Mouse (Mus musculus) hindbrain, embryonic 10.5 days (tissue): Measurements from ENCODE around the gene Mcl1. TPM values are rescaled to one million over a fixed set of nuclear protein-coding genes. Genes with fewer than 3 reads are reported as not detected.
A peak's percentile ranks its signal among the peaks of the same experiment; 100 is the strongest.
"Not testable (repeated sequence)": the region's sequence is repeated elsewhere in the genome, so short reads cannot be mapped to it uniquely, and the experiment has no call there.

Experiments used
- DNase-seq: peaks from one replicate; pipeline ENCODE4 v3.0.0-alpha.2; 2017; ENCODE audit warnings: low spot score
- H3K27ac ChIP-seq: fragments of 300-500 bp; sonication (generic); 2 replicates; pipeline ENCODE4 v1.5.1; 2016; ENCODE audit warnings: mild to moderate bottlenecking, moderate library complexity
- H3K27me3 ChIP-seq: fragments of 300-500 bp; sonication (generic); 2 replicates; pipeline ENCODE4 v1.6.1; 2016; ENCODE audit warnings: mild to moderate bottlenecking; ENCODE audit not compliant: poor library complexity, insufficient read depth, severe bottlenecking
- H3K36me3 ChIP-seq: fragments of 300-500 bp; sonication (generic); 2 replicates; pipeline ENCODE4 v1.6.1; 2016; ENCODE audit warnings: mild to moderate bottlenecking, moderate library complexity
- H3K4me1 ChIP-seq: fragments of 300-500 bp; sonication (generic); replicated peaks from 2 replicates; pipeline ENCODE4 v1.6.1; 2016; ENCODE audit warnings: mild to moderate bottlenecking
- H3K4me3 ChIP-seq: fragments of 300-500 bp; sonication (generic); 2 replicates; pipeline ENCODE4 v1.5.1; 2016; ENCODE audit warnings: mild to moderate bottlenecking, moderate library complexity
- H3K9me3 ChIP-seq: fragments of 300-500 bp; sonication (generic); 2 replicates; pipeline ENCODE4 v1.6.1; 2016; ENCODE audit warnings: mild to moderate bottlenecking, moderate library complexity
- WGBS: fragments of 180-500 bp; shearing (Covaris S2); methylation state at CpG from one replicate; pipeline ENCODE4 v1.1.7; 2016; 5-methylcytosine and 5-hydroxymethylcytosine counted together
- polyA plus RNA-seq: library from polyadenylated mRNA; unstranded; fragments of >200 nt; fragmentation: Nextera tagmentation; extraction: Ambion mirVana; gene quantifications from 2 replicates; pipeline ENCODE4 v1.2.1, GENCODE M21; 2016

Gene Mcl1
- 47.2 and 53.4 TPM in 2 replicates for polyA plus RNA-seq

DNA sequence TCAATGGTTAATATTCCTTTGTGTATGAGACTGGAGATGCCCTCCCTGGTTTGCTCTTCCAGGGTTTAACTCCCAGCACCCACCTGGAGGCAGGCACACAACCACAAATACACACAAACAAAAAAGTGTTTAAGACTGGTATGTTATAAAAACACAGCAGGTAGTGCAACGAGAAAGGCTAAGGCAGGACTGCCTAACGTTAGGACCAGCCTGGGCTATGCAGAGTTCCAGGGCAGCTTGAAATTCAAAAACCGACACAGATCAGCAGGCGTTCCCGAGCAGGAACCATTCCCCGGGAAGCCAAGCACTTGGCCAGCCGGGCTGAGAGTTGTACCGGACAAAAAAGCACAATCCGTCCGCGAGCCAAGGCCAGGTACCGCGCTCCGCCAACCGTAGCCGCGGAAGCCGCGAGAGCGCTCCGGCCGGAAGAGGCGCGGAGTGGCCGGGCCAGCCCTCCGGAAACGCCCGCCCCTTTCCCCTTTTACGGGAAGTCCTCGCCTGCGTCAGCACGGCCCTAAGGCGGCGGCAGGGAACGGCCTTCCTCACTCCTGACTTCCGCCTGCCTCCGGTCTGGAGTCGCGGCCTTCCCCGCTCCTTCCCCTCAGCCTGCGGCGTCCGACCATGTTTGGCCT is at the start of gene Mcl1:
Mcl1 (plus strand) TSS at position 553 of the 632 bp plus-strand sequence.
- H3K27me3 ChIP-seq: no peaks in the 10 kb centered on the region
- peak within 1 kb of the TSS; percentile 99 for H3K27ac ChIP-seq
- H3K4me3 ChIP-seq: peak within 1 kb of the TSS; percentile 99
- WGBS: under 1% methylated on average over 43 of the region's 43 CpGs
- no peaks in the 10 kb centered on the region for H3K9me3 ChIP-seq
- DNase-seq: peak; percentile 95
- peaks cover 46% of the 10 kb centered on the region for H3K4me1 ChIP-seq
- H3K36me3 ChIP-seq: peaks cover 35% of the 10 kb centered on the region

DNA sequence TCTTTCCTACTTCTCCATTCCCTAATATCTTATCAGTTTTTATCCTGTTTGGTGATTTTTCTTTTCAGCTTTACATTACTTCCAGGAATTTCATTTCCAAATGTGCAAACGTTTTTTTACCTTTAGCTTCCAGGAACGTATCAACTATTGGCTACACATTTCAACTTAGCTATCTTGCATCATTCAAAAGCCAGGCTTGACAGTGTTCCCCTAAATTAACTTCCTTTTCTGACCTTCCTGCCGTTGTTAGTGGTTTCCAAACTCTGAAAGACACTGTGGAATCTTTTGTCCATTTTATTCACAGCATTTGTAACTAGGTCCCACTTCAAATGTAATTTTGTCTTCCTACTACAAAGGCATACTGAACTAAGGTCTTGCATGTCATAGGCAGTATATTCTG is 49.4 kb upstream of the Mcl1 start:
- H3K27ac ChIP-seq: no peak overlapping the region
- H3K4me3 ChIP-seq: no peak overlapping the region
- no peak for DNase-seq
- peaks cover 56% of the 10 kb centered on the region for H3K36me3 ChIP-seq
- 76% methylated on average over 3 of the region's 3 CpGs for WGBS
- no peaks in the 10 kb centered on the region for H3K4me1 ChIP-seq
- no peaks in the 10 kb centered on the region for H3K9me3 ChIP-seq
- no peaks in the 10 kb centered on the region for H3K27me3 ChIP-seq

- WGBS: 94% methylated on average over 1 of the region's 1 CpGs
- H3K27ac ChIP-seq: no peak overlapping the region
- no peak for DNase-seq
These were observed 44.6 kb upstream of the Mcl1 start for GRCm38 (mm10) chr3:95613996-95614395.

GRCm38 (mm10) chr3:95618511-95618910 is 40.1 kb upstream of the Mcl1 start:
- no peak overlapping the region for H3K27ac ChIP-seq
- no peak overlapping the region for H3K4me3 ChIP-seq
- no peaks in the 10 kb centered on the region for H3K9me3 ChIP-seq
- H3K36me3 ChIP-seq: peaks cover 60% of the 10 kb centered on the region
- WGBS: 93% methylated on average over 1 of the region's 1 CpGs
- H3K27me3 ChIP-seq: no peaks in the 10 kb centered on the region
- DNase-seq: no peak
- H3K4me1 ChIP-seq: peaks cover 3% of the 10 kb centered on the region

More at GRCm38 (mm10) chr3:95613996-95614395, 44.6 kb upstream of the Mcl1 start:
- Histone ChIP-seq H3K27me3 (no peaks in the 10 kb centered on the region), H3K9me3 (no peaks in the 10 kb centered on the region), H3K4me1 (no peaks in the 10 kb centered on the region), H3K36me3 (peaks cover 67% of the 10 kb centered on the region), H3K4me3 (no peak overlapping the region)

DNA sequence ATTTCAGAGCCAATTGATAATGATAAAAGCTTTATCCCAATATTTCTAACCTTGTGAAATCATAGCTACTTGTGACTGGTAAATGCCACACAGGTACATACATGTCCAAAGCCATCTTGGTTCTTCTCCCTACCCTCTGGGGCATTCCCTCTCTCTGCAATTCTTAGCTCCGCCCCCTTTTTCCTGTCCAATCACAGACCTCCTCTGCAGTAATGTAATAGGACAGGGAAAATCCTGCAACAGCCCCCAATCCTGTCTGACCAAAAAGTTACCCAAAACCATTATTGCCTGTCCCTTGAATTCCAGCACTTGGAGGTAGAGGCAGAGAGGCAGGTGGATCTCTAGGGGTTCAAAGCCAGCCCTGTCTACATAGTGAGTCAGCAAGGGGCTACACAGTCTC is 37.3 kb upstream of the Mcl1 start:
- Histone ChIP-seq H3K9me3 (no peaks in the 10 kb centered on the region), H3K27me3 (no peaks in the 10 kb centered on the region), H3K27ac (no peak overlapping the region), H3K4me3 (no peak overlapping the region), H3K36me3 (peaks cover 48% of the 10 kb centered on the region), H3K4me1 (peaks cover 17% of the 10 kb centered on the region)
- WGBS: 74% methylated on average over 1 of the region's 1 CpGs
- no peak for DNase-seq

DNA sequence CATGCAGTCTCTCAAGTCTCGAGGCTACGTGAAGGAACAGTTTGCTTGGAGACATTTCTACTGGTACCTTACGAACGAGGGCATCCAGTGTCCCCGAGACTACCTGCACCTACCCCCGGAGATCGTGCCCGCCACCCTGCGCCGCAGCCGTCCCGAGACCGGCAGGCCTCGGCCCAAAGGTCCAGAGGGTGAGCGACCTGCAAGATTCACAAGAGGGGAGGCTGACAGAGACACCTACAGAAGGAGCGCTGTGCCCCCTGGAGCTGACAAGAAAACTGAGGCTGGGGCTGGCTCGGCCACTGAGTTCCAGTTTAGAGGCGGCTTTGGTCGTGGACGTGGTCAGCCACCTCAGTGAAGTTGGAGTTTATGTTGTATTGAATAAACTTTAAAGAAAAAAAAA is 36.2 kb upstream of the Mcl1 start:
- H3K27ac ChIP-seq, H3K9me3 ChIP-seq, H3K27me3 ChIP-seq, H3K4me3 ChIP-seq, DNase-seq: not testable (repeated sequence)
- 98% methylated on average over 20 of the region's 20 CpGs for WGBS
- peaks cover 20% of the 10 kb centered on the region for H3K4me1 ChIP-seq
- peaks cover 48% of the 10 kb centered on the region for H3K36me3 ChIP-seq

DNA sequence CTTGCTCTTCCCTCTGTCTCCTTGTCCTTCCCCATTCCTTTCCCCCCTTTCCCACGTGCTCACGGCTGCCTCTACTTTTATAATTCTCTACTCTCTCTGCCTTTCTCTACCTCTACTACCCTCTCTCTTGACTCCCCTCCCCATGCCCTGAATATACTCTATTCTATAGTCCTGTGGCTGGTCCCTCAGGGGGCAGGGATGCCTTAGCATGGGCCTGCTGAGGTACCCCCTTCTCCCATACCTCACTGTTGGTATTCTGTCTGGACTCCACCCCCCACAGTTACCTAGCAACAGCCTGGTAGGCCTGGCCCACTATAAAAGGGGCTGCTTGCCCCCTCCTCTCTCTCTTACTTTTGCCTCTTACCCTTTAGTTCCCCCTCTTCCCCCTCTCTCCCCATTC is 35.0 kb upstream of the Mcl1 start:
- Histone ChIP-seq H3K4me3 (no peak overlapping the region), H3K9me3 (no peaks in the 10 kb centered on the region), H3K4me1 (peaks cover 20% of the 10 kb centered on the region), H3K27me3 (no peaks in the 10 kb centered on the region), H3K36me3 (peaks cover 48% of the 10 kb centered on the region), H3K27ac (peak overlapping the region; percentile 96; the same call in 1 of the 2 replicates)
- WGBS: 54% methylated on average over 2 of the region's 2 CpGs
- DNase-seq: no peak

DNA sequence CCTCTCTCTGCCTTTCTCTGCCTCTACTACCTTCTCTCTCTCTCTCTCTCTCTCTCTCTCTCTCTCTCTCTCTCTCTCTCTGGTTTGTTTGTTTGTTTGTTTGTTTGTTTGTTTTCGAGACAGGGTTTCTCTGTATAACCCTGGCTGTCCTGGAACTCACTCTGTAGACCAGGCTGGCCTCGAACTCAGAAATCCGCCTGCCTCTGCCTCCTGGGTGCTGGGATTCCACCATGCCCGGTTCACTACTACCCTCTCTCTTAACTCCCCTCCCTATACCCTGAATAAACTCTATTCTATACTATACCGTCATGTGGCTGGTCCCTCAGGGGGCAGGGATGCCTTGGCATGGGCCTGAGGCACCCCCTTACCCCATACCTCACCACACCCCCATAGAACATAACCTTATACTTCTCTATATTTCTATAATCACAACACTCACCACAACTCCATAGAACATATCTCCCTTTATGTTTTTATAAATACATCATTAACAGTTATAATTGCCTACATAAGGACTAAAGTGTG is 34.5 kb upstream of the Mcl1 start:
- WGBS: 73% methylated on average over 5 of the region's 5 CpGs

DNA sequence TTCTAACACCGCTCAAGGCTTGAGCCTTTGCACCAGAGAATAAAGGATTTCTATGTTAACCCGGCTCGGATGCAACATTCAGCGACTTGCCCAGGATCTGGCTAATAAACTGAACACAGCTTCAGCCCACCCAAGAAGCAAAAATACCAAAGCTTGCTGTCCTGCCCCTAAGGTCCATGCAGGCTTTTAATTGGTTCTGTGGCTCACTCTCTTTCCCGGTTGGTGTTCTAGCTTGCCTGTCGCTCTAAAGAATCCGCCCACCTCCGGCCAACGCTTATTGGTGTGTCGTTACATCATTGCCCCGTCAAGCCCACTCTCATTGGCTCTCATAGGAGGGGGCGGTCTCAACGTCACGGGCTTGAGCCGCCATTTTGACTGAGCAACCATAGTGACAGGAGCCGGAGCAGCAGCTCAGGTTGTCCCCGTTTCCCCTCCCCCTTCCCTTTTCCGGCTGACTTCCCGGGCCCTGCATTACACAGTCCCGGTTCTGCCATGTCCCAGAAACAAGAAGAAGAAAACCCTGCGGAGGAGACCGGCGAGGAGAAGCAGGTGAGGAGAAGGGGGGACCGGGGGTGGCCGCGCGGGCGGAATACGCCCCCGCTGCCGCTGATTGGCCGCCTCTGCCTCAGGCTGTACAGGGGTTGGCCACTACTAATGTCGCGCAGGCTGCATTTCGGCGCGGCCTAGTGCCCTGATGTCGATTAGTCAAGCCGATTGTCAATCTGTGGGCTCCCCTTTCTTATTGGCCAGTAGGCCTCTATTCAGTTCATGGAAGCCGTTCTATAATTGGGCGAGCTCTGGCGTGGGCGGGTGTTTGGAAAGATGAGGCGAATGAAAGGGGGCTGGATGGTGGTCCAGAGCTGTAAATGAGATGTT is 33.7 kb upstream of the Mcl1 start, which contains the start of gene Ensa:
Ensa (plus strand) TSS at position 366 of the 876 bp plus-strand sequence.
- Histone ChIP-seq H3K4me3 (peak within 1 kb of the TSS; percentile 78), H3K36me3 (peaks cover 48% of the 10 kb centered on the region), H3K27me3 (no peaks in the 10 kb centered on the region), H3K4me1 (peaks cover 20% of the 10 kb centered on the region), H3K9me3 (no peaks in the 10 kb centered on the region), H3K27ac (peak within 1 kb of the TSS; percentile 96)
- peak; percentile 99 for DNase-seq
- WGBS: under 1% methylated on average over 44 of the region's 44 CpGs

More for the DNA sequence above, 34.5 kb upstream of the Mcl1 start:
- Histone ChIP-seq H3K27ac (peak overlapping the region; percentile 96), H3K4me3 (peak overlapping the region; percentile 78), H3K4me1 (peaks cover 20% of the 10 kb centered on the region), H3K36me3 (peaks cover 48% of the 10 kb centered on the region)
- not testable (repeated sequence) for DNase-seq, H3K27me3 ChIP-seq, H3K9me3 ChIP-seq

DNA sequence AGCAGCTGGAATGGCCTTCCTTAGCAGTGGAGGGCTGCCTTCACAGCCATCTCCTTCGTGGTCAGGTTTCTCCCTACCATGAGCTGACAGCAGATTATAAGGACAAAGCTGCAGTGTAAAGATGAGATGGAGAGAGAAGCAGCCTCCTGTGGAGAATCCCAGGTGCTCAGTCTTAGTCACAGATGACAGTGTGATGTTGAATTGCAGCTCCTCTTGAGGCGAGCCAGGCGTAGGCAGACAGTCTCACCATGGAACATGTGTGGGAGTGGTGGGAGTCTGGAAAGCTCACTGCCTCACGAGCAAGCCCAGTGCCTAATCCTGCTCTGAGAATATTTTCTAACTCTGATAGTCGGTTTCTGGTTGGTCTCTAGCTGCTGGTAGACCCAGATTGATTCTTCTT is 30.8 kb upstream of the Mcl1 start:
- no peaks in the 10 kb centered on the region for H3K9me3 ChIP-seq
- DNase-seq: no peak
- 87% methylated on average over 5 of the region's 5 CpGs for WGBS
- H3K4me3 ChIP-seq: no peak overlapping the region
- no peak overlapping the region for H3K27ac ChIP-seq
- H3K4me1 ChIP-seq: peaks cover 20% of the 10 kb centered on the region
- no peaks in the 10 kb centered on the region for H3K27me3 ChIP-seq
- H3K36me3 ChIP-seq: peaks cover 67% of the 10 kb centered on the region

GRCm38 (mm10) chr3:95629755-95630154 is 28.8 kb upstream of the Mcl1 start:
- H3K27me3 ChIP-seq: no peaks in the 10 kb centered on the region
- H3K9me3 ChIP-seq: no peaks in the 10 kb centered on the region
- WGBS: 90% methylated on average over 4 of the region's 4 CpGs
- peaks cover 87% of the 10 kb centered on the region for H3K36me3 ChIP-seq
- DNase-seq: no peak
- H3K4me1 ChIP-seq: peaks cover 10% of the 10 kb centered on the region
- no peak overlapping the region for H3K4me3 ChIP-seq
- H3K27ac ChIP-seq: no peak overlapping the region

- 89% methylated on average over 3 of the region's 3 CpGs for WGBS
- peaks cover 98% of the 10 kb centered on the region for H3K36me3 ChIP-seq
These were observed 27.7 kb upstream of the Mcl1 start for GRCm38 (mm10) chr3:95630856-95631255.

DNA sequence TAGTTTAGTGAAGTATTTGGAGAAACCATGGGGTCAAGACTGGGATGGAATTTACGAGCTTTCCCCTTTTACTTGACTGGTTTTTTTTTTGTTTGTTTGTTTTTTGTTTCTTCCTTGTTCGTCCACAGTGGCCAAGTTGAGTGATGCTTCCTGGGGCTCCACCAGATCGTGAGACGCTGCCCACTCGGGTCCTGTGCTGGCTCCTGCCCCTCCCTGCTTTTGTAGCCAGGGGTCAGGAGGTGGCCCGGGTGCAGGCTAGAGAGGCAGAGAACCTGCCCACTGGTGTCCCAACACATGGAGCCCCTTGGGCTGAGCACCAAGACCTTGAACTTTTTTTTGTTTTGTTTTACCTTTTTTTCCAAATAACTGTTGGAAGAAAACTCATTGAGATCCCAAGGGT is 27.3 kb upstream of the Mcl1 start:
- peaks cover 99% of the 10 kb centered on the region for H3K36me3 ChIP-seq
- peaks cover 2% of the 10 kb centered on the region for H3K4me1 ChIP-seq
- no peak overlapping the region for H3K4me3 ChIP-seq
- no peaks in the 10 kb centered on the region for H3K27me3 ChIP-seq
- no peak for DNase-seq
- 86% methylated on average over 6 of the region's 6 CpGs for WGBS
- no peaks in the 10 kb centered on the region for H3K9me3 ChIP-seq
- H3K27ac ChIP-seq: no peak overlapping the region

More at GRCm38 (mm10) chr3:95630856-95631255, 27.7 kb upstream of the Mcl1 start:
- Histone ChIP-seq H3K9me3 (no peaks in the 10 kb centered on the region), H3K27ac (no peak overlapping the region), H3K4me1 (peaks cover 6% of the 10 kb centered on the region), H3K4me3 (no peak overlapping the region), H3K27me3 (no peaks in the 10 kb centered on the region)
- DNase-seq: no peak
